Comparison of ENCODE assay signal across 8 mouse cellular contexts in genomic region chr9:108308141-108308540, GRCm38 (mm10). TPM values are rescaled to one million over a fixed set of nuclear protein-coding genes. Genes with fewer than 3 reads are reported as not detected.
DNase-seq lines count a peak whose midpoint lies in the region; ATAC-seq and TF ChIP-seq lines count a peak whose summit lies in the region.

No protein-coding gene starts in this region.

- H3K4me3 ChIP-seq in heart, embryonic 14.5 days (ENCODE audit: control insufficient read depth in 1 of 2, insufficient read depth in 1 of 2, low read depth in 1 of 2, low read length in 2 of 2) = peak overlapping the region; percentile 6 to 98; a peak in 3 of 4 replicates
- peak overlapping the region; percentile 58 to 98; a peak in 3 of 4 replicates for H3K4me3 ChIP-seq in ES-E14 (ENCODE audit: insufficient read depth in 1 of 2, low read depth in 1 of 2, low read length in 2 of 2, poor library complexity in 1 of 2, severe bottlenecking in 1 of 2)
- peak overlapping the region; percentile 35 for H3K4me3 ChIP-seq in forebrain, embryonic 16.5 days (replicated peaks; ENCODE audit: low read length)
- H3K4me3 ChIP-seq in liver, embryonic 16.5 days (ENCODE audit: low read depth, low read length) = peak overlapping the region; percentile 67

- peaks cover 11% of the 10 kb centered on the region for H3K36me3 ChIP-seq in heart, embryonic 14.5 days (ENCODE audit: control insufficient read depth, insufficient read depth, low read length)
- H3K36me3 ChIP-seq in ES-E14 (ENCODE audit: control insufficient read depth, insufficient read depth, low read length, poor library complexity, severe bottlenecking) = peaks cover 3% of the 10 kb centered on the region; the same call in 1 of the 2 replicates
- H3K36me3 ChIP-seq in forebrain, embryonic 16.5 days (ENCODE audit: control insufficient read depth, insufficient read depth) = no peaks in the 10 kb centered on the region
- H3K36me3 ChIP-seq in liver, embryonic 16.5 days (ENCODE audit: control insufficient read depth, insufficient read depth) = peaks cover 6% of the 10 kb centered on the region; the same call in 1 of the 2 replicates

- H3K4me2 ChIP-seq in heart, embryonic 14.5 days (ENCODE audit: low read length) = peak overlapping the region; percentile 97
- peak overlapping the region; percentile 60 for H3K4me2 ChIP-seq in forebrain, embryonic 16.5 days (ENCODE audit: low read length)
- peak overlapping the region; percentile 63 for H3K4me2 ChIP-seq in liver, embryonic 16.5 days (ENCODE audit: low read depth, low read length)

- DNase-seq in heart, adult 9 months (ENCODE audit: low spot score in 2 of 2) = no peak
- no peak for DNase-seq in ES-E14 (ENCODE audit: low read depth, low spot score)
- DNase-seq in frontal cortex, postnatal 14 days (ENCODE audit: low spot score in 2 of 2) = no peak
- no peak for DNase-seq in frontal cortex, adult 2 months (ENCODE audit: extremely low spot score in 1 of 2, low spot score in 1 of 2)

- peaks cover 4 to 54% of the 10 kb centered on the region in 2 experiments for H3K4me1 ChIP-seq in heart, embryonic 14.5 days (ENCODE audit: control insufficient read depth in 2 of 2, insufficient read depth in 2 of 2, low read length in 2 of 2)
- H3K4me1 ChIP-seq in ES-E14 (ENCODE audit: control insufficient read depth in 2 of 2, insufficient read depth in 2 of 2, low read length in 2 of 2, poor library complexity in 1 of 2) = peaks cover 0 to 9% of the 10 kb centered on the region in 2 experiments
- peaks cover 36% of the 10 kb centered on the region for H3K4me1 ChIP-seq in forebrain, embryonic 16.5 days (replicated peaks; ENCODE audit: control insufficient read depth, insufficient read depth, low read length)
- peaks cover 38% of the 10 kb centered on the region for H3K4me1 ChIP-seq in liver, embryonic 16.5 days (ENCODE audit: control insufficient read depth, low read depth, low read length)

- ATAC-seq in heart, embryonic 14.5 days (ENCODE audit: insufficient number of reproducible peaks, insufficient read depth, low FRiP score, low read depth) = no peak
- no peak for ATAC-seq in forebrain, embryonic 16.5 days
- no peak for ATAC-seq in liver, embryonic 16.5 days (ENCODE audit: low read depth)
- no peak for ATAC-seq in erythroid progenitor cell, adult 5-6 weeks (replicated peaks; ENCODE audit: low FRiP score, poor library complexity, severe bottlenecking)

- H3K9me3 ChIP-seq in heart, embryonic 14.5 days (ENCODE audit: control insufficient read depth, low read length) = no peaks in the 10 kb centered on the region
- no peaks in the 10 kb centered on the region for H3K9me3 ChIP-seq in ES-E14 (ENCODE audit: control insufficient read depth, insufficient read depth, low read depth, low read length)
- no peaks in the 10 kb centered on the region for H3K9me3 ChIP-seq in forebrain, embryonic 16.5 days (ENCODE audit: control insufficient read depth, low read length)
- H3K9me3 ChIP-seq in liver, embryonic 16.5 days (replicated peaks; ENCODE audit: control insufficient read depth, low read length) = no peaks in the 10 kb centered on the region

- H3K27me3 ChIP-seq in heart, embryonic 14.5 days (ENCODE audit: control insufficient read depth, insufficient read depth, low read length) = no peaks in the 10 kb centered on the region
- H3K27me3 ChIP-seq in forebrain, embryonic 16.5 days (replicated peaks; ENCODE audit: control insufficient read depth, insufficient read depth, low read length) = no peaks in the 10 kb centered on the region
- H3K27me3 ChIP-seq in liver, embryonic 16.5 days (ENCODE audit: control insufficient read depth, insufficient read depth, low read depth, low read length) = no peaks in the 10 kb centered on the region

- 20% methylated on average over 2 of the region's 2 CpGs for WGBS in heart, embryonic 14.5 days
- WGBS in forebrain, embryonic 16.5 days = 54% methylated on average over 2 of the region's 2 CpGs
- 35% methylated on average over 2 of the region's 2 CpGs for WGBS in liver, embryonic 16.5 days (ENCODE audit: insufficient replicate concordance)

- peak overlapping the region in 1 of 2 experiments; percentile 44; a peak in 1 of 4 replicates for H3K27ac ChIP-seq in heart, embryonic 14.5 days (replicated peaks in 1 of 2; ENCODE audit: control insufficient read depth in 1 of 2, insufficient read depth in 1 of 2, low read depth in 2 of 2, low read length in 2 of 2)
- H3K27ac ChIP-seq in ES-E14 (ENCODE audit: insufficient read depth, low read depth, low read length, poor library complexity, severe bottlenecking) = peak overlapping the region; percentile 24; the same call in 1 of the 2 replicates
- no peak overlapping the region for H3K27ac ChIP-seq in forebrain, embryonic 16.5 days (ENCODE audit: low read length)
- H3K27ac ChIP-seq in liver, embryonic 16.5 days (ENCODE audit: low read length) = peak overlapping the region; percentile 53

- in situ Hi-C loops in ES-E14 (cut with MboI; ENCODE audit: low sequenced_read_pairs in 2 of 2, unreplicated experiment in 2 of 2) = no loop called here

- H3K9ac ChIP-seq in heart, embryonic 14.5 days (ENCODE audit: low read length) = peak overlapping the region; percentile 100
- peak overlapping the region; percentile 23; the same call in 1 of the 2 replicates for H3K9ac ChIP-seq in ES-E14 (ENCODE audit: insufficient read depth, low read depth, low read length, poor library complexity, severe bottlenecking)
- H3K9ac ChIP-seq in forebrain, embryonic 16.5 days (replicated peaks; ENCODE audit: low read depth, low read length) = no peak overlapping the region
- peak overlapping the region; percentile 66 for H3K9ac ChIP-seq in liver, embryonic 16.5 days (ENCODE audit: low read depth, low read length)

TF ChIP-seq in ES-E14, 5 proteins besides CTCF, POLR2A, EP300 and RAD21:
- TF ChIP-seq MAFK (IDR thresholded peaks at IDR 0.05; ENCODE audit: insufficient read depth, low read depth, low read length) = no peak
- no peak for TF ChIP-seq ZNF384 (IDR thresholded peaks at IDR 0.05; ENCODE audit: low read depth, low read length)
- no peak for TF ChIP-seq HCFC1 (IDR thresholded peaks at IDR 0.05; ENCODE audit: borderline replicate concordance, insufficient read depth, low read length)
- TF ChIP-seq CHD2 (IDR thresholded peaks at IDR 0.05; ENCODE audit: low read depth, low read length) = no peak
- TF ChIP-seq ZC3H11A (IDR thresholded peaks at IDR 0.05; ENCODE audit: borderline replicate concordance, low read depth, low read length) = no peak

RNA-seq across cellular contexts. Expression of gene Tcta, which starts 2.2 kb away (rescaled TPM):
- polyA plus RNA-seq in heart, embryonic 14.5 days (2014; fragmentation: Nextera tagmentation; extraction: Ambion mirVana) = 36.5 and 39.4 TPM in 2 replicates
- total RNA-seq in ES-E14 (2012; rRNA removed) = 10.0 and 11.0 TPM in 2 replicates
- 34.3 and 37.6 TPM in 2 replicates for polyA plus RNA-seq in forebrain, embryonic 16.5 days (2015; fragmentation: Nextera tagmentation; extraction: Ambion mirVana)
- 14.9 and 15.2 TPM in 2 replicates for polyA plus RNA-seq in liver, embryonic 16.5 days (2015; fragmentation: Nextera tagmentation; extraction: Ambion mirVana)
- 5.9 and 11.5 TPM in 2 replicates for total RNA-seq in erythroid progenitor cell, adult 5-6 weeks (2015; ENCODE audit: low replicate concordance)
- total RNA-seq in erythroid progenitor cell, adult 5-6 weeks (2017; ENCODE audit: low replicate concordance) = 2.3 and 2.4 TPM in 2 replicates
- 47.5 and 53.5 TPM in 2 replicates for polyA plus RNA-seq in frontal cortex, adult 2 months (2012; rRNA removed)

RNA-seq across cellular contexts. Expression of gene Rhoa, which starts 2.2 kb away (rescaled TPM):
- 229 and 289 TPM in 2 replicates for polyA plus RNA-seq in heart, embryonic 14.5 days (2014; fragmentation: Nextera tagmentation; extraction: Ambion mirVana)
- 82.9 and 125 TPM in 2 replicates for total RNA-seq in ES-E14 (2012; rRNA removed)
- polyA plus RNA-seq in forebrain, embryonic 16.5 days (2015; fragmentation: Nextera tagmentation; extraction: Ambion mirVana) = 282 and 351 TPM in 2 replicates
- 190 and 213 TPM in 2 replicates for polyA plus RNA-seq in liver, embryonic 16.5 days (2015; fragmentation: Nextera tagmentation; extraction: Ambion mirVana)
- 157 and 175 TPM in 2 replicates for total RNA-seq in erythroid progenitor cell, adult 5-6 weeks (2015; ENCODE audit: low replicate concordance)
- total RNA-seq in erythroid progenitor cell, adult 5-6 weeks (2017; ENCODE audit: low replicate concordance) = 253 and 313 TPM in 2 replicates
- 153 and 170 TPM in 2 replicates for polyA plus RNA-seq in frontal cortex, adult 2 months (2012; rRNA removed)

RNA-seq across cellular contexts. Expression of gene Amt, which starts 11.5 kb away (rescaled TPM):
- 10.4 and 11.2 TPM in 2 replicates for polyA plus RNA-seq in heart, embryonic 14.5 days (2014; fragmentation: Nextera tagmentation; extraction: Ambion mirVana)
- total RNA-seq in ES-E14 (2012; rRNA removed) = 63.9 and 77.9 TPM in 2 replicates
- polyA plus RNA-seq in forebrain, embryonic 16.5 days (2015; fragmentation: Nextera tagmentation; extraction: Ambion mirVana) = 22.3 and 23.8 TPM in 2 replicates
- 14.4 and 15.0 TPM in 2 replicates for polyA plus RNA-seq in liver, embryonic 16.5 days (2015; fragmentation: Nextera tagmentation; extraction: Ambion mirVana)
- not detected in 2 replicates for total RNA-seq in erythroid progenitor cell, adult 5-6 weeks (2015; ENCODE audit: low replicate concordance)
- not detected in 2 replicates for total RNA-seq in erythroid progenitor cell, adult 5-6 weeks (2017; ENCODE audit: low replicate concordance)
- 57.5 and 60.3 TPM in 2 replicates for polyA plus RNA-seq in frontal cortex, adult 2 months (2012; rRNA removed)

RNA-seq across cellular contexts. Expression of gene Nicn1, which starts 17.9 kb away (rescaled TPM):
- 26.5 and 29.1 TPM in 2 replicates for polyA plus RNA-seq in heart, embryonic 14.5 days (2014; fragmentation: Nextera tagmentation; extraction: Ambion mirVana)
- total RNA-seq in ES-E14 (2012; rRNA removed) = 9.2 and 9.9 TPM in 2 replicates
- polyA plus RNA-seq in forebrain, embryonic 16.5 days (2015; fragmentation: Nextera tagmentation; extraction: Ambion mirVana) = 139 and 158 TPM in 2 replicates
- polyA plus RNA-seq in liver, embryonic 16.5 days (2015; fragmentation: Nextera tagmentation; extraction: Ambion mirVana) = 7.4 and 7.6 TPM in 2 replicates
- not detected in 2 replicates for total RNA-seq in erythroid progenitor cell, adult 5-6 weeks (2015; ENCODE audit: low replicate concordance)
- total RNA-seq in erythroid progenitor cell, adult 5-6 weeks (2017; ENCODE audit: low replicate concordance) = 0.64 and 0.91 TPM in 2 replicates
- 85.9 and 110 TPM in 2 replicates for polyA plus RNA-seq in frontal cortex, adult 2 months (2012; rRNA removed)

RNA-seq across cellular contexts. Expression of gene Gpx1, which starts 30.6 kb away (rescaled TPM):
- 694 and 725 TPM in 2 replicates for polyA plus RNA-seq in heart, embryonic 14.5 days (2014; fragmentation: Nextera tagmentation; extraction: Ambion mirVana)
- 797 and 939 TPM in 2 replicates for total RNA-seq in ES-E14 (2012; rRNA removed)
- polyA plus RNA-seq in forebrain, embryonic 16.5 days (2015; fragmentation: Nextera tagmentation; extraction: Ambion mirVana) = 369 and 398 TPM in 2 replicates
- polyA plus RNA-seq in liver, embryonic 16.5 days (2015; fragmentation: Nextera tagmentation; extraction: Ambion mirVana) = 5,943 and 6,062 TPM in 2 replicates
- total RNA-seq in erythroid progenitor cell, adult 5-6 weeks (2015; ENCODE audit: low replicate concordance) = 4,218 and 4,387 TPM in 2 replicates
- 2,703 and 2,741 TPM in 2 replicates for total RNA-seq in erythroid progenitor cell, adult 5-6 weeks (2017; ENCODE audit: low replicate concordance)
- 271 and 307 TPM in 2 replicates for polyA plus RNA-seq in frontal cortex, adult 2 months (2012; rRNA removed)
